Mouse (Mus musculus): ENCODE measurements around the gene Ltb4r1. TPM values are rescaled to one million over a fixed set of nuclear protein-coding genes. Genes with fewer than 3 reads are reported as not detected.
A peak's percentile ranks its signal among the peaks of the same experiment; 100 is the strongest.

The Ltb4r1 gene
- polyA plus RNA-seq, 1 experiment from 2014 or later: not detected

DNA sequence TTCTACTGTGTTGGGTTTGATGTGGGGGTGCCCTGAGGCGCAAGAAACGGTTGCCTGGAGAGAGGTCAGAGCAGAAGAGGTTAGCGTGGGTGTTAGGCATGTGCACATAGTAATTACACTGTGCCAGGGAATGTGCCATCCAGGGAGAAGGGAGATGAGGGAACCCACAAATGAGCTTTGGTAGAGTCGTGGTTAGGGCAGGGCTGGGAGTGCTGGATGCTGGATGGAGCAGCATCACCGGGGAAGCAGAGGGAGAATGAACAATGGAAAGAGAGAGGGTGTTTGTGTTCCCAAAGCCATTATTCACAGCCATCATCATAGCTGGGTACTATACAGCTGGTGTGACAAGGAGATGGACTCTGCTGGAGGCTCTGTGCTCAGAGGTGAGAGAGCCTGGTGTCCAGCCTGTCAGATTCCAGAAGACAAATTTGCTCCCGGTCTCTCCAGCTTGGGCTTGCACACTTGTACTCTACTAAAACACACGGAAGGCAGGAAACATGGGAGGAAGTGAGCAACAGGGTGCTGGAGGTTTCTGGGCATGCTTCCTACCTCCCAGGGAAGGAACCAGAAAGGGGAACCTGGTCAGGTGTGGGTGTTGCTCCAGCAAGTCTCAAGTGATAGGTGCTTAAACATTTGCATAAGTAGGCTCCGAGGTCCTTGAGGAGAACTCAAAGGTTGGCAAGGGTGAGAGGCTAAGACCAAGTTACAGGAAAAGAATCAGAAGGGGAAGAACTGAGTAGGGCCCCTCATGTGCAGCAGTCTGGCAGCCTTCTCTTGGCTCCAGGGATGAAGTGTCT is 37.7 kb upstream of the Ltb4r1 start:
- ATAC-seq: no peak
- Histone ChIP-seq H3K4me3 (no peak overlapping the region), H3K4me2 (no peak overlapping the region), H3K9me3 (replicated peaks) (no peaks in the 10 kb centered on the region), H3K9ac (no peak overlapping the region), H3K27ac (no peak overlapping the region), H3K4me1 (no peaks in the 10 kb centered on the region), H3K36me3 (ENCODE audit: poor library complexity, severe bottlenecking) (no peaks in the 10 kb centered on the region), H3K27me3 (no peaks in the 10 kb centered on the region)
- WGBS: 72% methylated on average over 8 of the region's 8 CpGs

DNA sequence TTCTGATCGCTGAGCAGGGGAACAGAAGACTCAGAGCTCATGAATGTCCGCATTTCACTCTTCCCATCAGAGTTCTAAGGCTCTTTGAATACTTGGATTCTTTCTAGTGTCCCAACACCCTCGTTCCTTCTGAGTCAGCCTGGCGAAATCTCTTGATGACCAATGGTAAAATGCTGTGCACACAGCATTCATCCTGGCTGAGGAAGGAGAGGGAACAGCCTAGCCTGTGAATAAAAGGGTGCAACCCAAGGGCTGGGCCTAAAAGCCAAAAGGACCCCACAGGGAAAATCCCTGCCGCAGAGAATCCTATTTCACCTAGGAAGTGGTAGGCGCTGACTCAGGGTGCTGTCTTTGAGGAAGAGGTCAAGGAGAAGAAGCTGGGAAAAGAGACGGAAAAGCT is 35.6 kb upstream of the Ltb4r1 start:
- WGBS: 72% methylated on average over 7 of the region's 7 CpGs
- H3K36me3 ChIP-seq (ENCODE audit: poor library complexity, severe bottlenecking): no peaks in the 10 kb centered on the region
- H3K9me3 ChIP-seq (replicated peaks): no peaks in the 10 kb centered on the region
- no peak overlapping the region for H3K4me2 ChIP-seq
- H3K4me3 ChIP-seq: no peak overlapping the region
- no peak for ATAC-seq
- H3K9ac ChIP-seq: no peak overlapping the region
- no peaks in the 10 kb centered on the region for H3K4me1 ChIP-seq
- no peak overlapping the region for H3K27ac ChIP-seq
- no peaks in the 10 kb centered on the region for H3K27me3 ChIP-seq

DNA sequence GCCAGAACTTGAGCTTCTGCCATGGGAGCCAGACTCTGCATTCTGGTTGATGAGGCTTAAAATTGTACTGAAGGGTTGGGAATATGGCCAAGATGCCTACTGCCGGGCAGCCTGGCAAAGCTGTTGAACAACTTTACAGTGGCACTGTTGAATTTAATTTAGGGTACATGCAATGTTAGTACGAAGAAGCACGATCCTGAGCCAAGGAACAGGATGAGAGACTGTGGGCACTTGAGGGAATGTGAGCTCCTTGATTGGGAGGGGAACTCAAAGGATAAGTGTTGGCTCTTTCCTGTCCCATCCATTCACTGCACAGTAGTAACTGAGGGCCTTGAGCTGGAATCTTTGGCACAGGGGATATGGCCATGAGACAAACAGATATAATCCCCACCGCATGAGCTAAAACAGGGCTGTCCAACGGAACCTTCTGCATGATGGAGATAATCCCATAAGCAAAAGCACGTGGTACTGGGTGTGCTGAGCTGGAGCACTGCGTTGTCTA is 35.2 kb upstream of the Ltb4r1 start:
- H3K4me1 ChIP-seq: no peaks in the 10 kb centered on the region
- no peak overlapping the region for H3K27ac ChIP-seq
- H3K27me3 ChIP-seq: no peaks in the 10 kb centered on the region
- no peak overlapping the region for H3K9ac ChIP-seq
- no peaks in the 10 kb centered on the region for H3K9me3 ChIP-seq (replicated peaks)
- no peak overlapping the region for H3K4me2 ChIP-seq
- WGBS: 80% methylated on average over 7 of the region's 7 CpGs
- H3K36me3 ChIP-seq (ENCODE audit: poor library complexity, severe bottlenecking): no peaks in the 10 kb centered on the region
- peak; percentile 24; the same call in 1 of the 2 replicates for ATAC-seq
- no peak overlapping the region for H3K4me3 ChIP-seq

DNA sequence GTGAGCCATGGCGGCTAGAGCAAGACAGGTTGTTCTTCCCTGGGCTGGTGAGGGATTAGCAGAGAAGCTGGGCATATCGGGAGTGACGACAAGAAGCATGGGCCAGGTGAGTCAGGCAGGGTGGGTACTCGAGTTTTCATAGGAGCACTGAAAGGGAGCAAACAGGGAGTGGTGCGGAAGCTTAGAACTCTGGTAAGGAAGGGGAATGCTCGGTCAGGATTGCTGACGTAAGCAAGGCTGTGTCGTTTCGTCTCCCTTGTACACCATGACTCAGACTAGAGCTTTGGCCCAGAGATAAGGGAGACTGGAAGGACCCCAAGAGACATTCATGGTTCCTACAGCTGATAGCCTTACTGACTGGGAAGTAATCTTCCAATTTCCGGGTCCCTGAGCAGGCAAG is 31.9 kb upstream of the Ltb4r1 start:
- H3K9ac ChIP-seq: no peak overlapping the region
- no peak overlapping the region for H3K4me2 ChIP-seq
- no peaks in the 10 kb centered on the region for H3K4me1 ChIP-seq
- H3K9me3 ChIP-seq (replicated peaks): no peaks in the 10 kb centered on the region
- H3K4me3 ChIP-seq: no peak overlapping the region
- no peak overlapping the region for H3K27ac ChIP-seq
- H3K27me3 ChIP-seq: no peaks in the 10 kb centered on the region
- 80% methylated on average over 10 of the region's 10 CpGs for WGBS
- no peak for ATAC-seq
- H3K36me3 ChIP-seq (ENCODE audit: poor library complexity, severe bottlenecking): peaks cover 6% of the 10 kb centered on the region

DNA sequence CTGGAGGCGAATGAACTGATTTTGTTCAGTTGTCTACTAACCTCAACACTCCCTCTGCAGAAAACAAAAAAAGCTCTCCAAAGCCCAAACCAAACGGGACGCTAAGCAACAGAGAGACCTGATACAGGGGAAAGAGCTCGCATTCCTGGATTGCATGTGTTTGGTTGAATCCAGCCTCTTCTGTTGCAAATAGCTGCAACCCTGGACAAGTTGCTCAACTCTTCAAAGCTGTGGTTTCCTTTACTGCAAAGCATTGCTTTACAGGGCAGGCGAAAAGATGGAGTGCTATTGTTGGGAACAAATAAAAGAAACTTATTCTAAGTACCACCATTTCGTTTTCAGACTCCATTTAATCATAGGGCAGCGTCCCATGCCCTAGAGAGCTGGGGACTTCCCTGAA is 30.9 kb upstream of the Ltb4r1 start:
- 68% methylated on average over 7 of the region's 7 CpGs for WGBS
- no peaks in the 10 kb centered on the region for H3K9me3 ChIP-seq (replicated peaks)
- H3K9ac ChIP-seq: no peak overlapping the region
- H3K4me1 ChIP-seq: no peaks in the 10 kb centered on the region
- ATAC-seq: no peak
- no peaks in the 10 kb centered on the region for H3K27me3 ChIP-seq
- H3K27ac ChIP-seq: no peak overlapping the region
- peaks cover 16% of the 10 kb centered on the region for H3K36me3 ChIP-seq (ENCODE audit: poor library complexity, severe bottlenecking)
- no peak overlapping the region for H3K4me3 ChIP-seq
- H3K4me2 ChIP-seq: no peak overlapping the region

DNA sequence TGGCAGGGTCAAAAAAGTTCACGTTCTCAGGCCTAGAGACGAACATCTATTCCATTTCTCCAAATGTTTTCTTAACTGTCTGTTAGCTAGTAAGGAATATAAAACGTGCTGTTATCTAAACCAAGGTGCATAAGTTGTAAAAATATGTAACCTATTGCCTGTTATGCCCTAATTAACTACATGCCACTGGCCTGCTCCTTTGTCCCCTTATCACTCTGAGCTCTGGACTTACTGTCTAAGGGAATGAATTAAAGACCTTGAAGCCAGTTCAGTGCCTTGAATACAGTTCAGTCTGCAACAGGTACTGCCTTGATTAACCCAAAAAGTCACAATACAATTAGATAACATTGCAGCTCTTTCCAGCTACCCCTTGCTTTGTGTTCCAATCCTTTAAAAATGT is 30.4 kb upstream of the Ltb4r1 start:
- Histone ChIP-seq H3K27ac (no peak overlapping the region), H3K9me3 (replicated peaks) (no peaks in the 10 kb centered on the region), H3K4me2 (no peak overlapping the region), H3K36me3 (ENCODE audit: poor library complexity, severe bottlenecking) (peaks cover 20% of the 10 kb centered on the region), H3K4me1 (no peaks in the 10 kb centered on the region), H3K27me3 (no peaks in the 10 kb centered on the region), H3K4me3 (no peak overlapping the region), H3K9ac (no peak overlapping the region)
- WGBS: 75% methylated on average over 3 of the region's 3 CpGs
- ATAC-seq: no peak

DNA sequence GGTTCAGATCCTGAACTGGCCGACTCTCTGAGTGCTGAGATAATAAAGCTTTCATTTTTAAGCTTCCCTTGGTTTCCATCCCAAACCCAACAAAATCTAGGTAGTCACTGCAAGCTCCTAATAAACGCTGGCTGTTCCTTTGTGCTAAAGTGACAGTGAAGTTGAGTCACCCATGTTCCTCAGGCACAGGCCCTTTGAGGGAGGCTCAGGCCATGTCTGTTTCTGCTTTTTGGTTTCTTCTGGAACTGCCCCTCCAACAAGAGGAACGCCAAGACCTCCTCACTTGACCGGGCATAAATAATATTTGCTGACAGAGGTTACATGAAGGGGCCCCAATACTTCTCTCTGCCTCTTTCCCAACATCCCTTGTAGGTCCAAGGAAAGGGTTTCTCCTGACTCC is 30.0 kb upstream of the Ltb4r1 start:
- H3K27me3 ChIP-seq: no peaks in the 10 kb centered on the region

DNA sequence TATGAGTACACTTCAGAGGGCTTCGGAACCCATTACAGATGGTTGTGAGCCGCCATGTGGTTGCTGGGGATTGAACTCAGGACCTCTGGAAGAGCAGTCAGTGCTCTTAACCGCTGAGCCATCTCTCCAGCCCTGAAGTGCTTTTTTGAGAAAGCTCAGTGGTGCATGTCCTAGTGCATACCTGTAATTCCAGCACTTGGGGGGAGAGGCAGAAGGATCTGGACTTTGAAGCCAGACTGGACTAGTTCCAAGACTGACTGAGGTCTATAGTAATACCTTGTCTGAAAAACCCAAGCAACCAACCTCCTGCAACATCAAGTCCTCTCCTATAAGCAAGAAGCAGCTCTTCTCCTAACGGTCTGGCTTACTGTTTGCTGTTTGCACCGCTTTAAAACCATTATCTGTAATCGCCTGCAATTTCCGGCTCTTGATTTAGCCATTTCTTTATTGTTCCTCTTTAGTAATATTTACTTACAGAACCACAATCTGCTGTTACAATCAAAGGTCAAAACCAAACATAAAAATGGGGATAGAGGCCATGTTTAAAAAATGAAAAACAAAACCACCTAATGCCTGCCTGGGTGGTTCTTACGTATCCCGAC is 28.6 kb upstream of the Ltb4r1 start:
- H3K27ac ChIP-seq: no peak overlapping the region
- H3K9ac ChIP-seq: no peak overlapping the region
- peaks cover 35% of the 10 kb centered on the region for H3K36me3 ChIP-seq (ENCODE audit: poor library complexity, severe bottlenecking)
- 87% methylated on average over 9 of the region's 9 CpGs for WGBS
- no peak for ATAC-seq
- H3K4me2 ChIP-seq: no peak overlapping the region
- H3K9me3 ChIP-seq (replicated peaks): no peaks in the 10 kb centered on the region
- no peaks in the 10 kb centered on the region for H3K27me3 ChIP-seq
- H3K4me3 ChIP-seq: no peak overlapping the region
- H3K4me1 ChIP-seq: no peaks in the 10 kb centered on the region

More for the DNA sequence above, 30.0 kb upstream of the Ltb4r1 start:
- Histone ChIP-seq H3K9ac (no peak overlapping the region), H3K36me3 (ENCODE audit: poor library complexity, severe bottlenecking) (peaks cover 24% of the 10 kb centered on the region), H3K4me3 (no peak overlapping the region), H3K4me1 (no peaks in the 10 kb centered on the region), H3K4me2 (no peak overlapping the region), H3K9me3 (replicated peaks) (no peaks in the 10 kb centered on the region), H3K27ac (no peak overlapping the region)
- 85% methylated on average over 4 of the region's 4 CpGs for WGBS
- ATAC-seq: no peak

DNA sequence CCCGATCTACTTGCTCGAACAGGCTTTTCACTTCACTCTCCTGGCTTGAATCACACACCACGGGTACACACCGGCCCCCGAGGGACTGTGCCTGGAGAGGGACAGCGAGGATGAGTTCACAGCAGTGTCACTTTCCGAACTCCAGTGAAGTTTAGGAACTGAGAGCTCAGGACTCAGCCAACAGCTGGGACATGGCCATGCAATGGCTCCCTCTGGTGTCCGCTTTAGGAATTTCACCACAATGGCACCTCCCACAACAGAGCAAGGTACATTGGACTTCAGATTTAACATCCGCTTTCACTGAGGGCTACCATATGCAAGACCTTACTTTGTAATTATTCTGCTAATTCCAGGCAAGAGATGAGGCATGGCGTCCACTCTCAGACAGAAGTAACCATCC is 22.1 kb upstream of the Ltb4r1 start:
- H3K27me3 ChIP-seq: no peaks in the 10 kb centered on the region
- 24% methylated on average over 10 of the region's 10 CpGs for WGBS
- H3K27ac ChIP-seq: no peak overlapping the region
- H3K4me3 ChIP-seq: no peak overlapping the region
- peaks cover 29% of the 10 kb centered on the region for H3K36me3 ChIP-seq (ENCODE audit: poor library complexity, severe bottlenecking)
- H3K9ac ChIP-seq: 0 out of 2 replicates have a peak overlapping the region, but pooled peaks have one; percentile 26
- peak overlapping the region; percentile 25; the same call in 1 of the 2 replicates for H3K4me2 ChIP-seq
- peaks cover 38% of the 10 kb centered on the region for H3K4me1 ChIP-seq
- H3K9me3 ChIP-seq (replicated peaks): no peaks in the 10 kb centered on the region
- ATAC-seq: peak; percentile 72; the same call in 1 of the 2 replicates

DNA sequence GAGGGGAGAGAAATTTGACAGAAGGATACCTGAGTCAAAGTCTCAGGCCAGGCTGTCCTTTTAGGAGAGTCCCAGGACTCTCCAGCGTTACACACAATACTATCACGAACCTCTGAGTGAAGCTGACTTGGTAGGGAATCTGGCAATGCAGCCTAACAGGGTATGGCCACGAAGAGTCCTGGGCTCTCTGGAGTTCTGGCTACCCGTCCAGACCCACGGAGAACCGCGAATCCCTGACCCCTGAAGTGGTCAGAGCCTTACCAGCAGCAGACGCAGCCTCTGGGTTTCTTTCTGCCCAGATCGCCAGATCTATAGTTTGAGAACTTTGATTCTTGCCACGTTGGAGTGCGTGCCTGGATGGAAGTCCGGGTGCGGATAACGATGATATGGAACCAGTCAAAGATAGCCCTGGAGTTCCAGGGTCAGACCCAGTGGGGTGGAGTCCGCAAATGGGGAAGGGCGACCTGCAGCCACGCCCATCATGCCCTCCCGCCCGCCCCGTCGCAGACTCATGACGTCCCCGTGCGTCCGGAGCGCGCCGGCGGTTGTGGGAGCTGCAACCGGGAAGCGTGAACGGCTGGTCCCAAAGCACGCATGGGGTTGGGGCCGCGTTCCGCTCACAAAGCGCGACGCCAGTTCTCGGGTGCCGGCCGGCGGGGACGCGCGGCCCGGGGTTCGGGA is 20.4 kb upstream of the Ltb4r1 start, which contains the start of the genes Dhrs1 and Nop9:
Gene Dhrs1 (minus strand): TSS at position 511 of the 681 bp plus-strand sequence.
Gene Nop9 (plus strand): TSS at position 514 of the 681 bp plus-strand sequence.
- peak within 1 kb of the TSS; percentile 98 for H3K4me2 ChIP-seq
- H3K4me3 ChIP-seq: peak within 1 kb of the TSS; percentile 83
- peak within 1 kb of the TSS; percentile 35; the same call in 1 of the 2 replicates for H3K27ac ChIP-seq
- peaks cover 27% of the 10 kb centered on the region for H3K36me3 ChIP-seq (ENCODE audit: poor library complexity, severe bottlenecking)
- peaks cover 38% of the 10 kb centered on the region for H3K4me1 ChIP-seq
- H3K9ac ChIP-seq: peak within 1 kb of the TSS; percentile 87
- no peaks in the 10 kb centered on the region for H3K27me3 ChIP-seq
- ATAC-seq: peak; percentile 88
- WGBS: 2% methylated on average over 40 of the region's 48 CpGs
- H3K9me3 ChIP-seq (replicated peaks): no peaks in the 10 kb centered on the region

DNA sequence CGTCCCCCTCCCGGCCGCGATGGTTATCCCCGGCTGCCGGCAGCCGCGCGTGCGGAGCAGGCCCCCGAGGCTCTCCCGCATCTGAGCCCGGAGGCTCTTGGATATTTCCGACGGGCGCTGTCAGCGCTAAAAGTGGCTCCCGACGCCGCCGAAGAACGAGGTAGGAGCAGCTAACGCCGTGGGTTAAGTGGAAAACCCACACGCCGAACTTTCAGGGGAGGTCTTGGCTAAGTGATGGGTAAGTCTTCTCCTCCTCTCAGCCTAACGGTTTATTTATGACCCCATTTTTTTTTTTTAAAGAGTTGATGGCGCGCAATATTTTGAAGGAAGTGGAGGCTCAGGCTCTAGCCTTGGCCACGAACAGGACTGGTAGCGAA is 19.9 kb upstream of the Ltb4r1 start:
- H3K9ac ChIP-seq: peak overlapping the region; percentile 87
- peaks cover 38% of the 10 kb centered on the region for H3K4me1 ChIP-seq
- H3K9me3 ChIP-seq (replicated peaks): no peaks in the 10 kb centered on the region
- peak overlapping the region; percentile 35; the same call in 1 of the 2 replicates for H3K27ac ChIP-seq
- WGBS: under 1% methylated on average over 31 of the region's 31 CpGs
- H3K36me3 ChIP-seq (ENCODE audit: poor library complexity, severe bottlenecking): peaks cover 27% of the 10 kb centered on the region
- H3K4me3 ChIP-seq: peak overlapping the region; percentile 83
- peak overlapping the region; percentile 98 for H3K4me2 ChIP-seq
- no peak; the same call in 1 of the 2 replicates for ATAC-seq
- no peaks in the 10 kb centered on the region for H3K27me3 ChIP-seq
